Mouse (Mus musculus): Measurements from ENCODE around the gene Rnf220. TPM values are rescaled to one million over a fixed set of nuclear protein-coding genes. Genes with fewer than 3 reads are reported as not detected.

The Rnf220 gene
- polyA plus RNA-seq, 1 experiment, result 95.4 TPM

GRCm38 (mm10) chr4:117421077-117421476, 75.8 kb downstream of the Rnf220 start:
- H3K36me3 ChIP-seq (ENCODE audit: control insufficient read depth, insufficient read depth, low read length), result no peaks in the 10 kb centered on the region
- no peaks in the 10 kb centered on the region for H3K27me3 ChIP-seq (ENCODE audit: control insufficient read depth, insufficient read depth, low read length)
- H3K4me1 ChIP-seq (ENCODE audit: control insufficient read depth, insufficient read depth, insufficient read length), result no peaks in the 10 kb centered on the region
- no peak for TF ChIP-seq CTCF (IDR thresholded peaks at IDR 0.05; ENCODE audit: extremely low read depth, insufficient read depth, insufficient read length, insufficient replicate concordance)
- TF ChIP-seq POLR2A (IDR thresholded peaks at IDR 0.05; ENCODE audit: low read depth, low read length), result no peak
- H3K4me3 ChIP-seq (ENCODE audit: extremely low read depth, insufficient read depth, insufficient read length), result no peak overlapping the region
- H3K27ac ChIP-seq (ENCODE audit: insufficient read depth, low read length), result no peak overlapping the region
- no peak for DNase-seq (ENCODE audit: low read depth in 1 of 2, low spot score in 2 of 2)
- 93% methylated on average over 7 of the region's 7 CpGs for WGBS

DNA sequence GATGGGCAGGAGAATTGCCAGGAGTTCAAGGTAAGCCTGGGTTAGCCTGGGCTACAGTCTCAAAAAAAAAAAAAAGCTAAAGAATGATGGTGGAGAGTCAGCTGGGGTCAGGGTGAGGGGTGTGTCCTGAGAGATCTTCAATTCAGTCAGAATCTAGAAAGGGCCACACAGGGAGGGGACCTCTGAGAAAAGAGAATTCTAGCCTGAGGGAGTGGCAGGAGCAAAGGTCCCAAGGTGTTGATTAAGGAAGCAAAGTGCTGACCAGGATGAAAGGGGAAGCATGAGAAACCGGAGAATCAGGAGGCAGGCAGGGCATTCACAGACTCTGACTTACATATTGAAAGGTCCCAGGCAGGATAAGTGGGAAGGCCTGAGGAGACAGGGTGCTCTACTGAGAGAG, 80.0 kb downstream of the Rnf220 start:
- no peak for TF ChIP-seq POLR2A (IDR thresholded peaks at IDR 0.05; ENCODE audit: low read depth, low read length)
- no peak for TF ChIP-seq CTCF (IDR thresholded peaks at IDR 0.05; ENCODE audit: extremely low read depth, insufficient read depth, insufficient read length, insufficient replicate concordance)
- 77% methylated on average over 1 of the region's 1 CpGs for WGBS
- H3K27ac ChIP-seq (ENCODE audit: insufficient read depth, low read length), result no peak overlapping the region
- DNase-seq (ENCODE audit: low read depth in 1 of 2, low spot score in 2 of 2), result no peak
- H3K4me1 ChIP-seq (ENCODE audit: control insufficient read depth, insufficient read depth, insufficient read length), result no peaks in the 10 kb centered on the region
- no peak overlapping the region for H3K4me3 ChIP-seq (ENCODE audit: extremely low read depth, insufficient read depth, insufficient read length)
- no peaks in the 10 kb centered on the region for H3K27me3 ChIP-seq (ENCODE audit: control insufficient read depth, insufficient read depth, low read length)
- no peaks in the 10 kb centered on the region for H3K36me3 ChIP-seq (ENCODE audit: control insufficient read depth, insufficient read depth, low read length)

GRCm38 (mm10) chr4:117410049-117410410, 86.8 kb downstream of the Rnf220 start:
- no peaks in the 10 kb centered on the region for H3K4me1 ChIP-seq (ENCODE audit: control insufficient read depth, insufficient read depth, insufficient read length)
- no peak for DNase-seq (ENCODE audit: low read depth in 1 of 2, low spot score in 2 of 2)
- no peaks in the 10 kb centered on the region for H3K36me3 ChIP-seq (ENCODE audit: control insufficient read depth, insufficient read depth, low read length)
- 69% methylated on average over 3 of the region's 3 CpGs for WGBS
- no peak overlapping the region for H3K4me3 ChIP-seq (ENCODE audit: extremely low read depth, insufficient read depth, insufficient read length)
- H3K27me3 ChIP-seq (ENCODE audit: control insufficient read depth, insufficient read depth, low read length), result no peaks in the 10 kb centered on the region
- no peak overlapping the region for H3K27ac ChIP-seq (ENCODE audit: insufficient read depth, low read length)
- TF ChIP-seq CTCF (IDR thresholded peaks at IDR 0.05; ENCODE audit: extremely low read depth, insufficient read depth, insufficient read length, insufficient replicate concordance) (no peak), POLR2A (IDR thresholded peaks at IDR 0.05; ENCODE audit: low read depth, low read length) (no peak)

- DNase-seq (ENCODE audit: low read depth in 1 of 2, low spot score in 2 of 2), result no peak
- TF ChIP-seq CTCF (IDR thresholded peaks at IDR 0.05; ENCODE audit: extremely low read depth, insufficient read depth, insufficient read length, insufficient replicate concordance) (no peak), POLR2A (IDR thresholded peaks at IDR 0.05; ENCODE audit: low read depth, low read length) (no peak)
- no peak overlapping the region for H3K27ac ChIP-seq (ENCODE audit: insufficient read depth, low read length)
- no peaks in the 10 kb centered on the region for H3K4me1 ChIP-seq (ENCODE audit: control insufficient read depth, insufficient read depth, insufficient read length)
- H3K27me3 ChIP-seq (ENCODE audit: control insufficient read depth, insufficient read depth, low read length), result no peaks in the 10 kb centered on the region
- H3K36me3 ChIP-seq (ENCODE audit: control insufficient read depth, insufficient read depth, low read length), result no peaks in the 10 kb centered on the region
- WGBS, result 92% methylated on average over 14 of the region's 14 CpGs
- no peak overlapping the region for H3K4me3 ChIP-seq (ENCODE audit: extremely low read depth, insufficient read depth, insufficient read length)
These were observed 87.5 kb downstream of the Rnf220 start for GRCm38 (mm10) chr4:117409144-117410048.

- H3K27me3 ChIP-seq (ENCODE audit: control insufficient read depth, insufficient read depth, low read length), result no peaks in the 10 kb centered on the region
- no peaks in the 10 kb centered on the region for H3K36me3 ChIP-seq (ENCODE audit: control insufficient read depth, insufficient read depth, low read length)
- DNase-seq (ENCODE audit: low read depth in 1 of 2, low spot score in 2 of 2), result no peak
- TF ChIP-seq POLR2A (IDR thresholded peaks at IDR 0.05; ENCODE audit: low read depth, low read length) (no peak), CTCF (IDR thresholded peaks at IDR 0.05; ENCODE audit: extremely low read depth, insufficient read depth, insufficient read length, insufficient replicate concordance) (no peak)
- no peak overlapping the region for H3K27ac ChIP-seq (ENCODE audit: insufficient read depth, low read length)
- 82% methylated on average over 5 of the region's 5 CpGs for WGBS
- H3K4me3 ChIP-seq (ENCODE audit: extremely low read depth, insufficient read depth, insufficient read length), result no peak overlapping the region
- no peaks in the 10 kb centered on the region for H3K4me1 ChIP-seq (ENCODE audit: control insufficient read depth, insufficient read depth, insufficient read length)
These were observed 88.9 kb downstream of the Rnf220 start for GRCm38 (mm10) chr4:117407945-117408344.

GRCm38 (mm10) chr4:117405999-117406398, 90.9 kb downstream of the Rnf220 start:
- TF ChIP-seq CTCF (IDR thresholded peaks at IDR 0.05; ENCODE audit: extremely low read depth, insufficient read depth, insufficient read length, insufficient replicate concordance) (no peak), POLR2A (IDR thresholded peaks at IDR 0.05; ENCODE audit: low read depth, low read length) (no peak)
- Histone ChIP-seq H3K27me3 (ENCODE audit: control insufficient read depth, insufficient read depth, low read length) (no peaks in the 10 kb centered on the region), H3K27ac (ENCODE audit: insufficient read depth, low read length) (no peak overlapping the region), H3K4me3 (ENCODE audit: extremely low read depth, insufficient read depth, insufficient read length) (no peak overlapping the region), H3K36me3 (ENCODE audit: control insufficient read depth, insufficient read depth, low read length) (no peaks in the 10 kb centered on the region), H3K4me1 (ENCODE audit: control insufficient read depth, insufficient read depth, insufficient read length) (no peaks in the 10 kb centered on the region)
- 85% methylated on average over 9 of the region's 9 CpGs for WGBS
- no peak for DNase-seq (ENCODE audit: low read depth in 1 of 2, low spot score in 2 of 2)

DNA sequence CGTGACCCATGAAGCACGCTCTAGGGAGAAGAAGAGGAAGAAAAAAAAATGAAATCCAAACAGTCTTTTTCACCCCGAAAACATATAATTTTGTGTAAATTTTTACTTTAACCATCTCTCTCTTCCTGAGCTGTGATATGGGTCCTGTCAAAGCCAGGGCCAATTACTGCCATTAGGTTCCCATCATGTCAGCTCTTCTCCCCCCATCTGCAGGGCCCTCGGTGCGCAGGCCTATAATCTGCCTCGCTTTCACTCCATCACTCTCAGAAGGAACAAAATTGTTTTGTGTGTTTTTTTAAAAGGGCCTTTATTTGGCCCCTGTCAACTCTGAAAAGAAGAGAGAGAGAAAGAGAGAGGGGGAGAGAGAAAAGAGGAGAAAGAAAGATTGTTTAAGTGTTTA, 91.6 kb downstream of the Rnf220 start:
- no peak for DNase-seq (ENCODE audit: low read depth in 1 of 2, low spot score in 2 of 2)
- Histone ChIP-seq H3K4me3 (ENCODE audit: extremely low read depth, insufficient read depth, insufficient read length) (no peak overlapping the region), H3K4me1 (ENCODE audit: control insufficient read depth, insufficient read depth, insufficient read length) (no peaks in the 10 kb centered on the region), H3K36me3 (ENCODE audit: control insufficient read depth, insufficient read depth, low read length) (no peaks in the 10 kb centered on the region), H3K27me3 (ENCODE audit: control insufficient read depth, insufficient read depth, low read length) (no peaks in the 10 kb centered on the region), H3K27ac (ENCODE audit: insufficient read depth, low read length) (no peak overlapping the region)
- no peak for TF ChIP-seq POLR2A (IDR thresholded peaks at IDR 0.05; ENCODE audit: low read depth, low read length)
- no peak for TF ChIP-seq CTCF (IDR thresholded peaks at IDR 0.05; ENCODE audit: extremely low read depth, insufficient read depth, insufficient read length, insufficient replicate concordance)
- 88% methylated on average over 6 of the region's 6 CpGs for WGBS
